Mouse (Mus musculus): ENCODE data around the gene Zfp273.

DNA sequence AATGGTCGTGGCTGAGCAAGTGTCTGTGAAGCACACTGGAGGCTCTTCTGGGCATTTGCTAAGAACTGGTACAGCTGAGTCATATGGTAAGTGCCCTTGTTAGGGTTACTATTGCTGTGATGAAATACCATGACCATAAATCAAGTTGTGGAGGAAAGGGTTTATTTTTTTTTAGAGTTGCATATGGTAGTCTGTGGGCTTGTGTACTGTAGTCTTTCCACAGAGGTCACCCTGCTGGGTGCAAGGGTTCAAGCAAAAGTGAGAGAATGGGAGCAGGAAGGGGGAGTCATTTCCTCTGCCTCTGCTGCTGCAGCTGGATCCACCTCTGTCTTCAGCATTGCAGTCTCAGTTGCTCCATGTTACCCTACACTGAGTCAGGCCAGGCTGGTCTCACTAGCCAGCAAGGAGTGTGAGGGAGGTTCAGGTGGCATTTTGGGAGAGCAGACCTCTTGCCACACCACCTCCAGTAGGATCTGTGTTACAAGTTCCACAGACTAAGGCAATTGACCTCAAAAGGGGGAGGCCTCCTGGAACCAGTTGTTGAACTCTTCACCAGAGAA is 1.8 kb upstream of the Zfp273 start:
- TF ChIP-seq POLR2A (IDR thresholded peaks at IDR 0.05; ENCODE audit: borderline replicate concordance, extremely low read depth, insufficient read depth, insufficient read length, poor library complexity, severe bottlenecking), result no peak
- no peak for TF ChIP-seq CTCF (IDR thresholded peaks at IDR 0.05; ENCODE audit: borderline replicate concordance, extremely low read depth, insufficient read depth, insufficient read length)

Measured in brain, embryonic 14.5 days (tissue).